Mouse (Mus musculus): ENCODE results near the gene Smg8.

The Smg8 gene

DNA sequence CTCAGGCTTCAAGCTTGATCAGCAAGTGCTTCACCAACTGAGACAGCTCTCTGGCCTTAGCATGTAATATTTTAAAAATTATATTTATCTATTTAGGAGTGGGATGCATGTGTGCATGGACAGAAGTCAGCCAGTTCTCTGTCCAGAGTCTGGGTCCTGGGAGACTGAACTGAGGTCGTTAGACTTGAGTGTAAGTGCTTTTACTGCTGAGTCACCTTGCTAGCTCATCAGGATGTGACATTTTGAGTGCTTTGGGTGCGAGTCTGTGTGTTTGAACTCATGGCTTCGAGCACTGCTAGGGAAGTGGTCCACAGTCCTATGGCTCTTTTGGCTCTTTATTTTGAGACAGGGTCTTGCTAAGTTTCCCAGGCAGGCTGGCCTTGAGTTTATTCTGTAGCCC lies 43.5 kb downstream of the Smg8 start:
- DNase-seq (ENCODE audit: low read depth) = no peak

DNA sequence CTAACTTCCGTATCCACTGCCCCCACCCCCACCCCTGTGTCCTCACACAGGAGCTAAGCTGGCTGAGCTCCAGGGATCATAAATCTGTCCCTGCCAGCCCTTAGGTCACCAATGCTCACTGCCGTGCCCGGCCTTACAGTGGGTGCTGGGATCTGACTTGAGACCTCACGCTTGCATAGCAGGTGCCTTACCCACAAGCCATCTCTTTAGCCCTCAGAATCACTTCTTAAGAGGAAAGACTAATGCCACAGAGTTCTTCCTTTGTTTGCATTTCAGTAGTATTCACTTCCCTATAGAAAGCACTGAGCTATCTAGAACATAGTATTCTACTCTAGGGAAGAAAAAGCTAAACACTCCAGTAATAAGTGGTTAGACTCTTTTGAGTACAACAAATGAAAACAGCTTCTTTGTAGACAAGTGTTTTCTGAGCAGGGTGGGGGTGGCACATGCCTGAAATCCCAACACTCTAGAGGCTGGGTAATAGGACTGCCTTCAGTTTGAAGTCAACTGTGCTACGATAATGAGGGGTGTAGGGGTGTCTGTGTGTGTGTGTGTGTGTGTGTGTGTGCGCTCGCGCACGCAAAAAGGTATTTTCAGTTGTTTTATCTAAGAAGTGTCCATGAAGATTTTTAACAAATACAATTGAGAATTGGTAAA lies 47.1 kb downstream of the Smg8 start:
- DNase-seq (ENCODE audit: low read depth) = no peak

DNA sequence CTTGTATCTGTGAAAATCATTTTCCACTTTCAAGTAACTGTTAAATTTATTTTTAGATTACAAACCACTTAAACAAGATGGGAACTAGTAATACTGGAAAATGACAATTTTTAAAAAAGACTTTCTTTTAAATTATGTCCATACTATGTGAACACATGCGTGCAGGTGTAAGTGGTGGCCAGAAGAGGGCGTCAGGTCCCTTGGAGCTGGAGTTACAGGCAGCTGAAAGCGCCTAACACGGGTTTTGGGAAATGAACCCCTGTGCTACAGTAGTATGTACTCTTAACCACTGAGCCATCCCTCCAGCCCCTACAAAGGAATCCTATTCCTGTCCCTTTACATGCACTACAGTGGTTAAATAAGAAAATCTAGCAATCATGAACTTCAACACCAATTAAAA lies 50.4 kb downstream of the Smg8 start:
- DNase-seq (ENCODE audit: low read depth) = no peak

DNA sequence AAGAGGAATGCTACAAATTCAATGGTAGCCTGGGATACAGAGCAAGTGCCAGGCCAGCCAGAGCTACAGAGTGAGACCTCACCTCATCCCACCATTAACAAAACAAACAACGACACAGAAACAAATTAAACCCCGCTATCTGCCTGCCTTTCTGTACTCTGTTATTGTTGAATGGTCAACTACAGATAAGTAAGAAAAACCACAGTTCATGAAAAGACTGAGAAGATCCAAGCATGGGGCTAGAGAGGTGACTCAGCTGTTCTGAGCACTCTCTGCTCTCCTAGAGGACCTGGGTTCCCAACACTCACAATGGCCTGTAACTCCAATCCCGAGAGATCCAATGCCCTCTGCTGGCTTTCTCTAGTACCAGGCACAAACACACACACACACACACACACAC lies 58.4 kb downstream of the Smg8 start:
- no peak for DNase-seq (ENCODE audit: low read depth)
